Mouse (Mus musculus): ENCODE results near the gene Fasn. TPM values are rescaled to one million over a fixed set of nuclear protein-coding genes. Genes with fewer than 3 reads are reported as not detected.
A peak's percentile ranks its signal among the peaks of the same experiment; 100 is the strongest.
"Not testable (repeated sequence)": the region's sequence is repeated elsewhere in the genome, so short reads cannot be mapped to it uniquely, and the experiment has no call there.

The Fasn gene
- polyA plus RNA-seq (2015; fragmentation: Nextera tagmentation; extraction: Ambion mirVana) = 17.0 and 31.7 TPM in 2 replicates

DNA sequence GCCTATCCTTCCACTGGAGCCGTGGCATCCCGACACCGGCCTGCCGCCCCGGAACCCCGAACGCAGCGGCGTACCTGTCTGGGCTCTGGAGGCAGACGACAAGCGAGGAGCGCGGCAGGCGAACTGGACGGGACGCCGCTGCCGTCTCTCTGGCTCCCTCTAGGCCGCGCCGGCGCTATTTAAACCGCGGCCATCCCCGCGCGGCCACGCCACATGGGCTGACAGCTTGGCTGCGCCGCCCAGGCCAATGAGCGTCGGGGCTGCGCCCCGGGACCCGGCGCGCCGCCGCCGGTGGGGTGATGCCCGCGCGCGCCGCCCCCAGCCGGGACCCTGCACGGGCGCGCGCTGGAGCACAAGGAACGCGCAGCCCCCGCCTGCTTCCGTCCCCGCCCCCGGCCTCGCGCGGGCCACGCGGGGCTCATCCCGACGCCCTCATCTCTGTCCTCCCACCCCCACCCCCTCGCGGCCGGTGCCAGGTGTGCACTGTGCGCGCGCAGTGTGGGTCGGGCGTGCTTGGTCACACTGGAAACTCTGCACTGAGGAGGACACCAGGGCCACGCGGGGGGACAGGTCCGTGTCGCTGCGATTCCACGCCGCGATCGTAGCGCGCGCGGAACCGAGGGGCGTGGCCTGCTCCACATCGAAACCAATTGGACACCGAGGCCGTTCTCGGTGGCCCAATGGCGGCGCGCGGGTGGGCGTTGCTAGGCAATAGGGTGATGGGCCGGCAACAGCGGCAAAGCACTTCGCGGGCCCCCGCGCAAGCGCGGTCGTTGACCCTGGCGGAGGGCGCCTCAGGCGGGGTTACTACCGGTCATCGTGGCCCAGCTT, at the start of gene Fasn:
Gene Fasn (minus strand): TSS at position 592 of the 831 bp plus-strand sequence.
- Histone ChIP-seq H3K4me2 (peak within 1 kb of the TSS; percentile 82), H3K27me3 (no peaks in the 10 kb centered on the region), H3K4me3 (peak within 1 kb of the TSS; percentile 73), H3K9ac (peak within 1 kb of the TSS; percentile 90), H3K27ac (peak within 1 kb of the TSS; percentile 94), H3K4me1 (replicated peaks) (peaks cover 36% of the 10 kb centered on the region), H3K36me3 (peaks cover 17% of the 10 kb centered on the region), H3K9me3 (replicated peaks) (no peaks in the 10 kb centered on the region)
- peak; percentile 87 for ATAC-seq (replicated peaks; ENCODE audit: insufficient number of reproducible peaks, insufficient read depth, low FRiP score, low read depth)
- WGBS = under 1% methylated on average over 93 of the region's 109 CpGs

DNA sequence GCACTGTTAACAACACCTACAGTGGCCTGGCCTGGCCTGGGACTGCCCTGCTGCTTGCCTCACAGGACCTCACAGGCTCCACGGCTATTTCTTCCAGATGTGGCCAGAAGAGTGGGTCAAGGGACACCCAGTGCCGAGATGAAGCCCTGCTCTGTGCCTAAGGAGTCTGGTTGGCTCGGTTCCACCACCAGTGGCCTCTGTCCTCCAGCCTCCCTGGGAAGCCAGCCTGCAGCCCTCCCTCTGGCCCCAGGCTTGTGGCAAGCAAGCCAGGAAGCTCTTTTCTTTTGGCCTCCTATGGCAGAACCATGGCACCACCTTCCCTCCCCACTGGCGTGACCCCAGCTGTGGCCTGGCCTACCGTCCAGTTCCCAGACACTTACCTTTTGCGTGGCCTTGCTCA, 48.9 kb upstream of the Fasn start:
- no peak overlapping the region for H3K9ac ChIP-seq
- H3K4me2 ChIP-seq = no peak overlapping the region
- H3K9me3 ChIP-seq (replicated peaks) = no peaks in the 10 kb centered on the region
- H3K27ac ChIP-seq = no peak overlapping the region
- no peak overlapping the region for H3K4me3 ChIP-seq
- no peaks in the 10 kb centered on the region for H3K36me3 ChIP-seq
- H3K4me1 ChIP-seq (replicated peaks) = no peaks in the 10 kb centered on the region
- WGBS = 76% methylated on average over 6 of the region's 6 CpGs
- ATAC-seq (replicated peaks; ENCODE audit: insufficient number of reproducible peaks, insufficient read depth, low FRiP score, low read depth) = no peak
- no peaks in the 10 kb centered on the region for H3K27me3 ChIP-seq

DNA sequence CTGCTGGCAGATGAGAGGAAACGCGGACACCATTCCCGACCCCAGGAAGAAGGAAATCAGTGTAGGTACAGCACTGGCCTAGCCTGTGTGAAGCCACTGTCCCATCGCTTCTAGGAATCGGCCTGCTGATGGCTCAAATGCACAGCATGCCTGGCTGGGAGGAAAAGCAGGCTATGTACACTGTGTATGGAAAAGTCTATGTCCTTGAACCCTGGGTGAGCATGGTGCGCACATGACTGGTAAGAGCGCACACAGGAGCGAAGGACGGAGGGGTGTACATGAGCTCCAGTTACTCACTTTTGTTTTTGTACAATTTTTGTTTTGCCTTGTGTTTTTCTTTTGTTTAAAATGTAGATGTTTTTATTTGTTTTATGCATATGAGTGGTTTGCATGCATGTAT, 47.2 kb upstream of the Fasn start:
- ATAC-seq (replicated peaks; ENCODE audit: insufficient number of reproducible peaks, insufficient read depth, low FRiP score, low read depth) = no peak
- Histone ChIP-seq H3K9ac (no peak overlapping the region), H3K4me2 (no peak overlapping the region), H3K4me1 (replicated peaks) (no peaks in the 10 kb centered on the region), H3K27ac (no peak overlapping the region), H3K9me3 (replicated peaks) (no peaks in the 10 kb centered on the region), H3K36me3 (no peaks in the 10 kb centered on the region), H3K4me3 (no peak overlapping the region), H3K27me3 (no peaks in the 10 kb centered on the region)
- 89% methylated on average over 9 of the region's 9 CpGs for WGBS

DNA sequence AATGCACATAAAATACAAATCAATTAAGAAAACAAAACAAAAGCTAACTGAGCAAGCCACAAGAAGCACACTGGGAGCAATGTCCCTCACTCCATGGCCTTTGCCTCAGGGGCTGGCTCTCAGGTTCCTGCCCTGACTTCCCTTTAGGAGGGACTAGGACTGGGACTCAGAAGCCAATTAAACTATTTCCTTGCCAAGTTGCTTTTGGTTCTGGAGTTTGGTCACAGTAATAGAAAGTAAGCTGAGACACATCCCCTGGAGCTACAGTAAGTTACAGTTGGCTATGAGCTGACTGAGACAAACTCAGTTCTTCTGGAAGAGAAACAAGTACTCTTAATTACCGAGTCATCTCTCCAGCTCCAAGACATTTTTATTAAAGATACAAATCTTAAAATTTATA, 41.5 kb upstream of the Fasn start:
- Histone ChIP-seq H3K4me2 (no peak overlapping the region), H3K4me3 (no peak overlapping the region), H3K27me3 (no peaks in the 10 kb centered on the region), H3K9me3 (replicated peaks) (no peaks in the 10 kb centered on the region), H3K27ac (no peak overlapping the region), H3K36me3 (no peaks in the 10 kb centered on the region; the same call in 1 of the 2 replicates), H3K4me1 (replicated peaks) (no peaks in the 10 kb centered on the region), H3K9ac (no peak overlapping the region)
- no peak for ATAC-seq (replicated peaks; ENCODE audit: insufficient number of reproducible peaks, insufficient read depth, low FRiP score, low read depth)
- WGBS = 89% methylated on average over 1 of the region's 1 CpGs

DNA sequence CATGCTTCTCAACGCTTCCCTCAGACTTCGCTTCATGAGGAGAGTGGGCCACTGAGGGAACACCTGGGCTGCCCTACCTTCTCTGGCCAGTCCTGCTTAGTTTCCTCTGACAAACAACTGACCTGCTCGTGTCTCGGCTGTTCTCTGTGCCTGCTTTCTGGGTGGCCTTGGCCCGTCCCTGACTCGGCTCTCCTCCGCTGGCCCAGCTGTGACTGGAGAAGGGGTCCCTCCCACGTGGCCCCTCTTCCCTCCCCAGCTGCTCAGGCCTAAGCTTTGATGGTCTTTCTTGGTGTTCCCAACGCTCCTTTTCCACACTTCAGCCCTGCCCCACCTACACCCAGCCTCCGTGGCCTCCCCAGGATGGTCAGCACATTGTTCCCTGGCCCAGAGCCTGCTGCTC, 38.5 kb upstream of the Fasn start:
- Histone ChIP-seq H3K36me3 (peaks cover 5% of the 10 kb centered on the region; the same call in 1 of the 2 replicates), H3K9me3 (replicated peaks) (no peaks in the 10 kb centered on the region), H3K9ac (no peak overlapping the region), H3K4me1 (replicated peaks) (no peaks in the 10 kb centered on the region), H3K27ac (no peak overlapping the region), H3K27me3 (no peaks in the 10 kb centered on the region), H3K4me3 (no peak overlapping the region), H3K4me2 (no peak overlapping the region)
- no peak for ATAC-seq (replicated peaks; ENCODE audit: insufficient number of reproducible peaks, insufficient read depth, low FRiP score, low read depth)
- 81% methylated on average over 10 of the region's 10 CpGs for WGBS

DNA sequence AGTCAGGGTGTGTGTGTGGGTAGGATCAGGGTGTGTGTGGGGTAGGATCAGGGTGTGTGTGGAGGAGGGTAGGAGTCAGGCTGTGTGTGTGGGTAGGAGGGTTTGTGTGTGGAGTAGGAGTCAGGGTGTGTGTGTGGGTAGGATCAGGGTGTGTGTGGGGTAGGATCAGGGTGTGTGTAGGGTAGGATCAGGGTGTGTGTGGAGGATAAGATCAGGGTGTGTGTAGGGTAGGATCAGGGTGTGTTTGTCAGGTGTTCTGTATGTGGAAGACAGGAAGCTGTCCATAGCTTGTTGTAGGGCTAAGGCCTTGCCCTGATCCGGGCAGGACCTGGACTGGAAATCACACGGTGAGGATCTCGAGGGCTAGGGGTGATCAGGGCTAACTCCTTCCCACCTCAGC, 31.6 kb upstream of the Fasn start:
- H3K4me3 ChIP-seq; H3K9me3 ChIP-seq (replicated peaks); H3K36me3 ChIP-seq; H3K9ac ChIP-seq; H3K27me3 ChIP-seq; H3K27ac ChIP-seq; ATAC-seq (replicated peaks; ENCODE audit: insufficient number of reproducible peaks, insufficient read depth, low FRiP score, low read depth); H3K4me2 ChIP-seq: not testable (repeated sequence)
- 90% methylated on average over 3 of the region's 3 CpGs for WGBS
- H3K4me1 ChIP-seq (replicated peaks) = peaks cover 17% of the 10 kb centered on the region

DNA sequence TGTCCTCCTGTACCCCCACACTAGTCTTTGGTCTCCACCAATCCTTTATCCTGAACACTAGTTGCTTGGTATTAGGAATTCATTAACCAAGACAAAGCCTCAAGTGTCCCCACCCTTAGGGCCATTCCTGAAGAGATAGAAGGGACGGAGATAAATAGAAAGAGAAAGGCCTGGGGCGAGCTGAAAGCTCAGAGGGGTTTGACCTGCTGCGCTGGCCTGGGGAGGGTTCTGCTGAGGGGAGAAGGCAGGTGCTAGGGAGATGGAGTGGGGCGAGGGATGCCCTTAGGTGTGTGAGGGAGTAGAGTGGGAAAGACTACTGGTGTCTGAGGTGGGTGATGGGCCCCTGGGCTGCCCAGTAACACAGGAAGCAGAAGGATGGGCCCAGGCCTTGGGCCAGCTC, 29.4 kb upstream of the Fasn start:
- H3K27ac ChIP-seq = no peak overlapping the region
- peaks cover 17% of the 10 kb centered on the region for H3K4me1 ChIP-seq (replicated peaks)
- WGBS = 73% methylated on average over 4 of the region's 4 CpGs
- no peak overlapping the region for H3K4me3 ChIP-seq
- no peaks in the 10 kb centered on the region for H3K9me3 ChIP-seq (replicated peaks)
- H3K36me3 ChIP-seq = 0 out of 2 replicates have a peak, but pooled peaks cover 5% of the 10 kb centered on the region
- no peak overlapping the region for H3K9ac ChIP-seq
- ATAC-seq (replicated peaks; ENCODE audit: insufficient number of reproducible peaks, insufficient read depth, low FRiP score, low read depth) = no peak
- H3K4me2 ChIP-seq = no peak overlapping the region
- H3K27me3 ChIP-seq = no peaks in the 10 kb centered on the region

DNA sequence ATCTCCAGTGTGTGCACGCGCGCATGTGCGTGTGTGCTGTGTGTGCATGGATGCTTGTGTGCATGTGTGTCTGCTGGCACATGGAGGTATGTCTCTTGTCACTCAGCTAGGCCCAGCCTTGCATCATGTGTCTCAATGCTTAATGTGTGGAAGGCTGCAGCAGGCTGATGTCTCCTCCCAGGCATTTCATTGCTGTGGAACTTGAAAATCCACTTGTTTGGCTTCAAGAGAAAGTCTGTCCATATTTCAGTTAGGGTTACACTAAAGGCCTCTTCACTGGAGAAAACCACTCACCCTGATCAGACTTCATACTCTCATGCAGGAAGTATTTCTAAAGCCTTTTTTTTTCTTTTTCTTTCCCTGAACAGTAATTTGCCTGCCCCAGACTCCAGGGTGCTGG, 28.8 kb upstream of the Fasn start:
- Histone ChIP-seq H3K27me3 (no peaks in the 10 kb centered on the region), H3K27ac (peak overlapping the region; percentile 30; the same call in 1 of the 2 replicates), H3K9ac (no peak overlapping the region), H3K9me3 (replicated peaks) (no peaks in the 10 kb centered on the region), H3K36me3 (0 out of 2 replicates have a peak, but pooled peaks cover under 1% of the 10 kb centered on the region), H3K4me1 (replicated peaks) (peaks cover 17% of the 10 kb centered on the region), H3K4me3 (no peak overlapping the region), H3K4me2 (no peak overlapping the region)
- ATAC-seq (replicated peaks; ENCODE audit: insufficient number of reproducible peaks, insufficient read depth, low FRiP score, low read depth) = no peak
- WGBS = 94% methylated on average over 4 of the region's 4 CpGs

DNA sequence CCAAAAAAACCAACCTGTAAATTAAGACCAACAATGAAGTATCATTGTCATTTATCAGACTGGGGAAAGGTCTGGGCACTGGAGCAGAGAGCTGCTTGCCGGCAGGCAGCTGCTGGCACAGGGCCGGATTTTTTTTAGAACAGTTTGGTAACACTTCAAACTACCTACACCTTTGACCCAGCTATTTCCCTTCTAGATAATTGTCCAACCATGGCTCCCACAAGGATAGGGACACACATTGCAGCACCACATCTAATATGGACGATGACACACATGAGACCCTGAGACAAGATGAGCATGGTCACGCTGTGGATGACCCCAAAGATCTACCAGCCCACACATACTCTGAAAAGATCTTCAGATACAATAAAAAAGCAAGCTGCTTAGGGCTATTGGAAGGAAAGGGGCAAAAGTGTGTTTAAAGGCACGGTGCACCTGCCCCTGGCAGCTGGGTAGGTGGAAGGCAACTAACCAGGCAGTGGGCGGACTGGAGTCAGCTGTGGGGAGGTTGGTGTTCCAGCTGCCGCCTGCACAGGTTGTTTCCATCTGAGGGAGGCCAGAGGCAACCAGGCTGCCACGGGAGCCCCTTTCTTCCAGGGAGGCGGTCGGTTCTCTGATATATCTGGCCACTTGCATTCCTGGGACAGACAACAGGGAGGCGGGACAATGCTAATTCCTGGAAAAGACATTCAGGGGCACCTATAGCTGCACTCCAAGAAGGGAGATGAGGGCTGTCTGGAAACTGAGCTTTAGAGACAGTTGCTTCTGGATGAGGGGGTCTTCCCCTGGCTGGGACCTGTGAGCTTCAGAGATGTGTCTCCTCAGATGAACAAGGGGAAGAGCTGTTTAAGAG, 28.0 kb upstream of the Fasn start:
- ATAC-seq (replicated peaks; ENCODE audit: insufficient number of reproducible peaks, insufficient read depth, low FRiP score, low read depth) = no peak
- Histone ChIP-seq H3K4me1 (replicated peaks) (peaks cover 17% of the 10 kb centered on the region), H3K27ac (peak overlapping the region; percentile 36), H3K9me3 (replicated peaks) (no peaks in the 10 kb centered on the region), H3K27me3 (no peaks in the 10 kb centered on the region), H3K36me3 (no peaks in the 10 kb centered on the region), H3K9ac (no peak overlapping the region), H3K4me2 (no peak overlapping the region), H3K4me3 (no peak overlapping the region)
- WGBS = 43% methylated on average over 11 of the region's 11 CpGs

DNA sequence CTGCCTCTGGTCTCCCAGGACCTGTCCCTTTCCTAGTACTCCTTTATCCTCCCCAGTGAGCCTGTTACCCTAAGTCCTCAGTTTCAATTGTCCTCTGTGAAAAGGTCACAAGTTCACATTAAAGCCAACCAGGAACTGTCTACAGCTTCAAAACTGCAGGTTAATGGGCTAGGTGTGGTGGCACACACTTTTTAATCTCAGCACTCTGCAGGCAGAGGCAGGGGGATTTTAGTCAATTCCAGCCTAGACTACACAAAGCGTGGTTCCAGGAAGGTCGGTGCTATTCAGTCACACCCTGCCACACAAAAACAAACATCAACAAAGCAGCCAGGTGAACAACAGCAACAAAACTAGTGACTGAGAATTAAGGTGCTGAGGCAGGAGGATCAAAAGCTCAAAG, 27.2 kb upstream of the Fasn start:
- Histone ChIP-seq H3K9me3 (replicated peaks) (no peaks in the 10 kb centered on the region), H3K4me2 (no peak overlapping the region), H3K27me3 (no peaks in the 10 kb centered on the region), H3K36me3 (no peaks in the 10 kb centered on the region), H3K9ac (no peak overlapping the region), H3K4me3 (no peak overlapping the region), H3K4me1 (replicated peaks) (peaks cover 17% of the 10 kb centered on the region), H3K27ac (no peak overlapping the region)
- no peak for ATAC-seq (replicated peaks; ENCODE audit: insufficient number of reproducible peaks, insufficient read depth, low FRiP score, low read depth)
- 71% methylated on average over 2 of the region's 2 CpGs for WGBS

DNA sequence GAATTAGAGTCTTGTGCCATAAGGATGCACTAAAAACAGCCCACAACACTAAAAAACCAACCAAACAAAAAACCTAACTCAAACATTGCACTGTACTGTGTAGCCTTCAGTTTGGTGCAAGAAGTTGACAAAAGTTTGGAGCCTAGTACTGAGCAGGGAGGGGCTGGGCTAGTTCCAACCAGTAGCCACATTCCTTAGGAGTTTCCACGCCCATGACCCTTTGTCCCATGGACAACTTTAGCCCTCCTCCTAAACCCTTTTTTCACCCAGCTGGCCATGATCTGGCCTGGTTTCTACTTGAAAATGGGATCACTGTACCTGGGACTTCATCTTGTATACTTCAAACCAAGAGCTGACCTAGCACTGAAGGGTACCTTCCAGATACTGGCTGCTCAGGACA, 26.8 kb upstream of the Fasn start:
- ATAC-seq (replicated peaks; ENCODE audit: insufficient number of reproducible peaks, insufficient read depth, low FRiP score, low read depth) = no peak
- Histone ChIP-seq H3K9me3 (replicated peaks) (no peaks in the 10 kb centered on the region), H3K4me2 (no peak overlapping the region), H3K27me3 (no peaks in the 10 kb centered on the region), H3K27ac (no peak overlapping the region), H3K36me3 (no peaks in the 10 kb centered on the region), H3K4me1 (replicated peaks) (peaks cover 17% of the 10 kb centered on the region), H3K4me3 (no peak overlapping the region), H3K9ac (no peak overlapping the region)
- WGBS = 59% methylated on average over 1 of the region's 1 CpGs

All from heart, embryonic 15.5 days (tissue).